Mouse (Mus musculus) hindbrain, embryonic 10.5 days (tissue): Measurements from ENCODE around the gene Kmt5a. TPM values are rescaled to one million over a fixed set of nuclear protein-coding genes. Genes with fewer than 3 reads are reported as not detected.
"Not testable (repeated sequence)": the region's sequence is repeated elsewhere in the genome, so short reads cannot be mapped to it uniquely, and the experiment has no call there.

ENCODE experiments used
- DNase-seq: peaks from one replicate; pipeline ENCODE4 v3.0.0-alpha.2; 2017; ENCODE audit warnings: low spot score
- H3K27ac ChIP-seq: fragments of 300-500 bp; sonication (generic); 2 replicates; pipeline ENCODE4 v1.5.1; 2016; ENCODE audit warnings: mild to moderate bottlenecking, moderate library complexity
- H3K27me3 ChIP-seq: fragments of 300-500 bp; sonication (generic); 2 replicates; pipeline ENCODE4 v1.6.1; 2016; ENCODE audit warnings: mild to moderate bottlenecking; ENCODE audit not compliant: poor library complexity, insufficient read depth, severe bottlenecking
- H3K36me3 ChIP-seq: fragments of 300-500 bp; sonication (generic); 2 replicates; pipeline ENCODE4 v1.6.1; 2016; ENCODE audit warnings: mild to moderate bottlenecking, moderate library complexity
- H3K4me1 ChIP-seq: fragments of 300-500 bp; sonication (generic); replicated peaks from 2 replicates; pipeline ENCODE4 v1.6.1; 2016; ENCODE audit warnings: mild to moderate bottlenecking
- H3K4me3 ChIP-seq: fragments of 300-500 bp; sonication (generic); 2 replicates; pipeline ENCODE4 v1.5.1; 2016; ENCODE audit warnings: mild to moderate bottlenecking, moderate library complexity
- H3K9me3 ChIP-seq: fragments of 300-500 bp; sonication (generic); 2 replicates; pipeline ENCODE4 v1.6.1; 2016; ENCODE audit warnings: mild to moderate bottlenecking, moderate library complexity
- WGBS: fragments of 180-500 bp; shearing (Covaris S2); methylation state at CpG from one replicate; pipeline ENCODE4 v1.1.7; 2016; 5-methylcytosine and 5-hydroxymethylcytosine counted together
- polyA plus RNA-seq: library from polyadenylated mRNA; unstranded; fragments of >200 nt; fragmentation: Nextera tagmentation; extraction: Ambion mirVana; gene quantifications from 2 replicates; pipeline ENCODE4 v1.2.1, GENCODE M21; 2016

Kmt5a gene
- polyA plus RNA-seq, 1 experiment from 2014 or later: 34.3 TPM

GRCm38 (mm10) chr5:124495547-124495946 lies 55.8 kb downstream of the Kmt5a start:
- Histone ChIP-seq H3K4me1 (peaks cover 41% of the 10 kb centered on the region), H3K27me3 (no peaks in the 10 kb centered on the region), H3K36me3 (peaks cover 75% of the 10 kb centered on the region), H3K27ac (peak overlapping the region; percentile 69), H3K4me3 (no peak overlapping the region), H3K9me3 (no peaks in the 10 kb centered on the region)
- no peak for DNase-seq
- WGBS: 49% methylated on average over 7 of the region's 7 CpGs

DNA sequence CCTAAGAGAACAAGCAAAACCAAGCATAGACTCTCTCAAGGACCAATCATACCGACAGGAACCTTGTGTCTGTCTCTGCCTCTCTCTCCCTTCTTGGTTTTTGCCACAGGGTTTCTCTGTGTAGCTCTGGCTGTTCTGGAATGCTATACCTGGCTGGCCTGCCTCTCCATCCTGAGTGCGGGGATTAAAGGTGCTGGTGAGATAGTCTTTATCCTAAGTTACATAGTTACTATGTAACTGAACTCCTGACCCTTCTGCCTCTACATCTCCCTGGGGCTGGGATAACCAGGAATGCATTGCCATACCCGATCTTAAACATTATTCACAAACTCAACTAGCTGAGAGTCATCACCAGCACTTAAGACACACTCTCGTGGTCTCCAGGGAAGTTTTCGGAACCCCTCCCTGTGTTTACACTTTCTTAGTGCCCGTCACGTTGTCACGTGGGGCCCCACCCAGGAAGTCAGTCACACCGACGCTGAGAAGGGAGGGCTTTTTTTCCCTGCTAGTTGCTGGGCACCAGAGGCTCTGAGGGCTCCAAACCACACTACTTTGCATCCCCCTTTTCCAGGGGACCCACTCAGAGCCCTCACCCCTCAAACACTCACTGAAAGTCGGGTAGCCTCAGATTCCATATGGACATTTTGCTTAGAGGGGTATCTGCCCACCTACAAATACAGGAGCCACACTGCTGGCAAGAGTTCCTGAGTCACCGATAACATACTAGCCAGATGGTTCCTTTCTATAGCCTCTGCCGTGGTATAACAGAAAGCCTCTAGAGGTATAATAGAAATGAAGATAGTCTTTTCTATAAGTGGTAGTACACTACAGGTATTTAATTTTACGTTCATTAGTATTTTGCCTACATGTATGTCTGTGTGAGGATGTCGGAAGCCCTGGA lies 57.1 kb downstream of the Kmt5a start:
- peaks cover 75% of the 10 kb centered on the region for H3K36me3 ChIP-seq
- H3K27ac ChIP-seq: no peak overlapping the region; the same call in 1 of the 2 replicates

GRCm38 (mm10) chr5:124498221-124498876 lies 58.6 kb downstream of the Kmt5a start:
- Histone ChIP-seq H3K27me3 (no peaks in the 10 kb centered on the region), H3K9me3 (no peaks in the 10 kb centered on the region), H3K27ac (0 out of 2 replicates have a peak overlapping the region, but pooled peaks have one; percentile 13), H3K36me3 (peaks cover 75% of the 10 kb centered on the region), H3K4me1 (peaks cover 45% of the 10 kb centered on the region), H3K4me3 (no peak overlapping the region)
- 75% methylated on average over 9 of the region's 9 CpGs for WGBS
- DNase-seq: no peak

More for the DNA sequence above, 57.1 kb downstream of the Kmt5a start:
- DNase-seq: no peak
- 73% methylated on average over 15 of the region's 15 CpGs for WGBS
- Histone ChIP-seq H3K4me3 (no peak overlapping the region), H3K4me1 (peaks cover 45% of the 10 kb centered on the region), H3K27me3 (no peaks in the 10 kb centered on the region), H3K9me3 (no peaks in the 10 kb centered on the region)

- H3K4me3 ChIP-seq: no peak overlapping the region
- H3K36me3 ChIP-seq: peaks cover 75% of the 10 kb centered on the region
- 12% methylated on average over 5 of the region's 5 CpGs for WGBS
- H3K4me1 ChIP-seq: peaks cover 45% of the 10 kb centered on the region
- DNase-seq: peak; percentile 73
- H3K27me3 ChIP-seq: no peaks in the 10 kb centered on the region
- H3K9me3 ChIP-seq: no peaks in the 10 kb centered on the region
- H3K27ac ChIP-seq: no peak overlapping the region
These were observed 59.3 kb downstream of the Kmt5a start for GRCm38 (mm10) chr5:124499001-124499400.

- not testable (repeated sequence) for H3K27ac ChIP-seq, H3K4me3 ChIP-seq, H3K9me3 ChIP-seq, H3K27me3 ChIP-seq, DNase-seq
- peaks cover 74% of the 10 kb centered on the region for H3K36me3 ChIP-seq
- WGBS: 82% methylated on average over 4 of the region's 4 CpGs
- peaks cover 43% of the 10 kb centered on the region for H3K4me1 ChIP-seq
These were observed 60.3 kb downstream of the Kmt5a start for GRCm38 (mm10) chr5:124500037-124500436.

DNA sequence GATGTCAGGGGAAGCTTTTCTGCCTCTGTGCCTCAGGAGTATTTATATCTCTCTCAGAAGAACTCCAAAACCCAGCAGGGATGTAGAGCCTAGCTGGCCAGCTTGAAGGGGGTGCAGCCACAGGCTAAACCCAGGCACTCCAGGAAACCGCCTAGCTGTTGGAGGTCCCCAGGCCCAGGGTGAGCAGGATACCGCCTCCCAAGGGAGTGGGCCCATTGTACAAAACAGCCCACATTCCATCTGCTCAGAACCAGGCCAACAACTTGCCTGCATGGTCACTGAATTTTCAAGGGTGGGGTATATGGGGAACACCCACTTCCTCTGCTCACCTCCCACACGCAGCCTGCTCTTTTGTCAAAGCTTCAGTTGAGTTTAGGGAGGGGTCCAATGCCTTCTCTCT lies 60.8 kb downstream of the Kmt5a start:
- no peak for DNase-seq
- H3K36me3 ChIP-seq: peaks cover 73% of the 10 kb centered on the region
- 93% methylated on average over 3 of the region's 3 CpGs for WGBS

DNA sequence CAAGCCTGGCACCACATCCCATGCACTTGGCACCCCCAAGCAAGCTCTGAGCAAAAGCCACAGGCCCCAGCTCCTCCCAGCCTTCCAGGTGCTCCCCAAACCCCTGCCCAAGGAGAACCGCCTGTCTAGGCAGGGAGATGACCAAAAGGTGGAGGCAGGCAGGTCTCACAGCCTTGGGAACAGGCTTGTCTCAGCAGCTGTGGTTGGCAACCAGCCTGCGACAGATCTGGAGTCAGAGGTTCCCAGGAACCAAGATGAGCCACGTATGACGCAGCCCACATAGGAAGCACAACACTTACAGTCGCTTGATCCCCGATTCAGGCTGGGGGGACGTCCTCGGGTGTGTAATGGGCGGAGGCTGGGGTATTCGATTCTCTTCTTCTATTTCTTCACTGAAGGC lies 61.8 kb downstream of the Kmt5a start:
- Histone ChIP-seq H3K4me3 (no peak overlapping the region), H3K27ac (no peak overlapping the region), H3K4me1 (peaks cover 28% of the 10 kb centered on the region), H3K27me3 (no peaks in the 10 kb centered on the region), H3K9me3 (no peaks in the 10 kb centered on the region), H3K36me3 (peaks cover 75% of the 10 kb centered on the region)
- no peak for DNase-seq
- WGBS: 90% methylated on average over 10 of the region's 10 CpGs

More for the DNA sequence above, 60.8 kb downstream of the Kmt5a start:
- Histone ChIP-seq H3K27me3 (no peaks in the 10 kb centered on the region), H3K4me3 (no peak overlapping the region), H3K4me1 (peaks cover 37% of the 10 kb centered on the region), H3K9me3 (no peaks in the 10 kb centered on the region), H3K27ac (no peak overlapping the region)

DNA sequence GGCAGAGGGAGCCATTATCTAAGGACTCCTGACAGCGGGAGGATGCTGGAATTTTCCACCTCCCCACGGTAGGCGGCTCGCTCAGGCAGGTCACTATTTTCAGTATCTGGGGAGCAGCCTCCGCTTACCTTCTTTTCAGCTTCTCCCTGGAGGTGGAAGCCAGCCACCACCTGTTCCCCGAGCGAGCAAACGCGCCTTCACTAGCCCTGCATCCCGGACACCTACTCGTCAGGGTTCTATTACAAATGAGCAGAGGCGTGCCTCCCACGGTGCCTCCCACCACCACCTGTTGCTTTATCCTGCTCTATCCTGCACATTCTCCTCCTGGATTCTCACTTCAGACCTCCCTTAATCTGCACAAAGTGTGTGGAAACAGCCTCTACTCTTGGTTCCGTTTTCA lies 64.0 kb downstream of the Kmt5a start:
- Histone ChIP-seq H3K27ac (no peak overlapping the region), H3K4me1 (peaks cover 19% of the 10 kb centered on the region), H3K4me3 (no peak overlapping the region), H3K36me3 (peaks cover 79% of the 10 kb centered on the region), H3K27me3 (no peaks in the 10 kb centered on the region), H3K9me3 (no peaks in the 10 kb centered on the region)
- WGBS: 66% methylated on average over 14 of the region's 14 CpGs
- DNase-seq: no peak

- Histone ChIP-seq H3K36me3 (peaks cover 94% of the 10 kb centered on the region), H3K27me3 (no peaks in the 10 kb centered on the region), H3K4me1 (peaks cover 15% of the 10 kb centered on the region; the same call in 1 of the 2 replicates), H3K27ac (no peak overlapping the region), H3K9me3 (no peaks in the 10 kb centered on the region), H3K4me3 (no peak overlapping the region)
- DNase-seq: no peak
- WGBS: 93% methylated on average over 4 of the region's 4 CpGs
These were observed 65.5 kb downstream of the Kmt5a start for GRCm38 (mm10) chr5:124505235-124505634.

DNA sequence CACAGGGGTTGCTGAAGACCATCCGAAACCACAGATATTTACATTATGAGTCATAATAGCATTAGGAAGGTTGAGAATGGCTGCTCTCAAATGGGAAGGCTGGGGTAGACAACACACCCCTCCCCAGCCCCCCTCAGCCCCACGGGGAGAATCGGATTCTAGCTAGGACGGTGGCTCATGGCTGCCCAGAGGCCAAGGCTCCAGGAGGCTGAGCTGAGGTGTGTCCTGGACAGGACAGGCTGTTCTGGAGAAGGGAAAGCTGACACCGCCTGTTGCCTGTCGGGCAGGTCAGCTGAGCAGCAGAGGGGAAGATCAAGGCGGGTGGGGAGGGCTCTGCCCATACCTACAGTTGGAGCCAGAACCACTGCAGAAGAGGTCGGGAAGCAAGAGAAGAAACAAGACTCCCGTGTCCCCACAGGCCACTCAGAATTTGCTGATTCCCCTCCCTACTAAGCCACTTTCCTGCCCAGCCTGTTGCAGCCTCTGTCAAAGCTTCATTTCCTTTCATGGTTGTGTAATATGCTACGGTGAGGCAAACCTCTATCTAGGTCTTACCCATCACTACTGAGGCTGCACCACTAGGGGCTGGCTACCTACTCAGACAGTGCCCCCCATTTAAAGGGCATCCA lies 67.1 kb downstream of the Kmt5a start:
- peaks cover 95% of the 10 kb centered on the region for H3K36me3 ChIP-seq

GRCm38 (mm10) chr5:124509200-124509599 lies 69.5 kb downstream of the Kmt5a start:
- DNase-seq: no peak
- WGBS: 93% methylated on average over 6 of the region's 6 CpGs
- Histone ChIP-seq H3K9me3 (no peaks in the 10 kb centered on the region), H3K36me3 (peaks cover 95% of the 10 kb centered on the region), H3K4me1 (peaks cover 12% of the 10 kb centered on the region; the same call in 1 of the 2 replicates), H3K4me3 (no peak overlapping the region), H3K27me3 (no peaks in the 10 kb centered on the region), H3K27ac (no peak overlapping the region)

More for the DNA sequence above, 67.1 kb downstream of the Kmt5a start:
- H3K4me1 ChIP-seq: peaks cover 12% of the 10 kb centered on the region; the same call in 1 of the 2 replicates
- 72% methylated on average over 10 of the region's 10 CpGs for WGBS
- no peaks in the 10 kb centered on the region for H3K9me3 ChIP-seq
- H3K4me3 ChIP-seq: no peak overlapping the region
- no peaks in the 10 kb centered on the region for H3K27me3 ChIP-seq
- no peak overlapping the region for H3K27ac ChIP-seq
- no peak for DNase-seq

DNA sequence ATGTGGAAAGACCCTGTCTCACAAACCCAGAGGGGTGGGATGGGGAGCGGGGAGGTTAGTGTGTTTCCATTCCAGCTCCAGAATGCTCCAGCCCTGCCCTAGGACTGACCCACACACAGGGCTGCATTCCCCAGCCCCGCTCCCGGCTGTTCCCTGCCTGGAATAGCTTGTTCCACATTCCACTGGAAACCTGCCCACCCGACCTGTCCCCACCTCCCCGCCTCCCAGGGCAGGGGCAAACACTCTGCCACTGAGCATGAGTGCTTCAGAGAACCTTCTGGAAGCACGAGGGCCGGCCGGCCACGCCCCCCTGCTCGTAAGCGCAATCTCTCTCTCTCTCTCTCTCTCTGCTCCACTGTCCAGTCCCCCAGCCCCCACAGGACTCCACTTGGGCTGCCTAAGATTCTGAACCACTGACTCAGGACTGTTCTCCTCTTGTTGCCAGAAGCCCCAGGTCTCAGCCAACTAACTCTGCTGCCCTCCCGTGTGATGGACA lies 70.1 kb downstream of the Kmt5a start:
- 77% methylated on average over 12 of the region's 12 CpGs for WGBS
- Histone ChIP-seq H3K27me3 (no peaks in the 10 kb centered on the region), H3K4me1 (peaks cover 12% of the 10 kb centered on the region; the same call in 1 of the 2 replicates), H3K9me3 (no peaks in the 10 kb centered on the region), H3K36me3 (peaks cover 95% of the 10 kb centered on the region), H3K4me3 (no peak overlapping the region), H3K27ac (no peak overlapping the region)
- no peak for DNase-seq
